Mouse (Mus musculus) A20 (cell line): Measurements from ENCODE around the gene Gpr15.
A peak's percentile ranks its signal among the peaks of the same experiment; 100 is the strongest.

Experiments used
- DNase-seq: peaks from one replicate; pipeline ENCODE4 v3.0.0-alpha.2; 2011; ENCODE audit warnings: low read depth, low spot score

Gpr15 gene

DNA sequence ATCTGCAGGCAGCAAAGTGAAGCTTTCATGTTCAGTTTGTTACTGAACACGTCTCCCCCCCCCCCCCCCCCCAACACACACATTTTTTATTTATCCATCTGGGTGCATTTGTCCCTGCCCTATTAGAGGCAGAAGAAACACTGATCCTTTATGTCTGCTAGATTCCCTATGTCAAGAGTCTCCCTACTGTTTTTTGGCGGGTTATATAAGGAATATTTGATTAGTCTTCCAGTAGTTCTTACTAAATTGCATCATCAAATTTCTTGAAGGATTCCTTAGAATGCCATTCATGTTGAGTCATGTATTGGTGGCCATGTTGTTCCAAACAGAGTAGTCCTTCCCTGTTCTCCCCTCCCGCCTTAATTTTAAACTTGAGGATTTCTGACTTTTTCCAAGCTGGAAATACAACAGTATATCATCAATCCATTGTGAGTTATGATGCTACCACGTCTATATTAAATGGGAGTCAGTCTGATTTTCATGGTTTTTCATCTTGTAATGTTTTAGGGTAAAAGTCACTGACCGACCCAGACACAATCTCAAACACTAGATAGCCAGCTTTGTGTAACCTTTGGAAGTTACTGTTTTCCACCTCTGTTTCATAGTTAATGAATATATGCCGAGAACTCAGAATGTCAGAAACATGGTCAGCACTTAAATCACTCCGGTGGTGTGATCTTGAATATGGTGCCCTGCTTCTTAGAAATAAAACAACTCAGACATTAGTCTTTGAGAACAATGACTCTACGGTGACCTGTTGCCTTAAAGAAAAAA is 47.5 kb downstream of the Gpr15 start:
- DNase-seq = no peak

DNA sequence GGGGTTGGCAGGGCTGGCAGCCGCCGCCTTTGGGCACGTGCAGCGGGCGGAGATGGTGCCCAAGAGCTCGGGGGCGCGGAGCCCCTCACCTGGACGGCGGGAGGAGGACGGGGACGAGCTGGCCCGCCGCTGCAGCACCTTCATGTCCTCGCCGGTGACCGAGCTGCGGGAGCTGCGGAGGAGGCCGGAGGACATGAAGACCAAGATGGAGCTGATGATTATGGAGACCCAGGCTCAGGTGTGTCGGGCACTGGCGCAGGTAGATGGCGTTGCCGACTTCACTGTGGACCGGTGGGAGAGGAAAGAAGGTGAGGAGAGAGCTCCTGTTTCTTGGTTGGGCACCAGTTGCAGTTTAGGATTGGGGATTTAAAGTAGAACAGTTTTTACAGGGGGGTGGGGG is 48.2 kb downstream of the Gpr15 start:
- DNase-seq = peak; percentile 65

DNA sequence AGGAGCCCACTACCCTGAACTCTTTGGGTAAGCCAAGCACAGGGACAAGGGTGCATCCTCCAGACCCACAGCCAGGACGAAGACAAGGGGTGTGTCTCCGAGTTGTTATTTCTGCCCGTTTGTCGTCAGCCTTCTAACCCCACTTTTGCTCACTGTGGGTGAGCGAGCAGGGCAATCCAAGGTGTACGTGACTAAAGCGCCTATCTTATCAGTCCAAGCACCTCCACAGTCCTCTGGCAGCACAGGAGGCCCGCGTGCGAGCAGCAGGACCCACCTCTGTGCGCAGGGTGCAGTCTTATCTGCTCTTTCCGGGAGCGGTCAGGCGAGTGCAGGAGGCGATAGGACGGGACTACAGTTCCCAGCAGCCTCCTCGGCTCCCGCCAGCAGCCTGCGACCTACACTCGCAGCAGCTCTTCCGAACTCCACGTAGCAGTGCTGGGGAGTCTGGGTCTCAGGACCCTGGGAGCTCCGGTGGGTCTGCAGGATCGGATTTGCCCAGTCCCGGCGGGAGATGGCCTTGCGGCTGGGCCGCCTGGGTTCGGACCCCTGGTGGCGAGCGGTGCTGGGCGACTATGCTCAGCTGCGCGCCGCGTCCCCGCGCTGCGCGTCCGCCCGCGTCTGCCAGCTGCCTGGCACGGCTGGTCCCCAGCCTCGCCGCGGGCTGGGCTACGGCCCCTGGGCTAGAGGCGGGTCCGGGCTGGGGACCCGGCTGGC is 48.8 kb downstream of the Gpr15 start, which contains the start of gene Cpox:
Gene Cpox, plus strand, starts transcription at position 376 of the 714 bp plus-strand sequence.
- DNase-seq = peak; percentile 93

DNA sequence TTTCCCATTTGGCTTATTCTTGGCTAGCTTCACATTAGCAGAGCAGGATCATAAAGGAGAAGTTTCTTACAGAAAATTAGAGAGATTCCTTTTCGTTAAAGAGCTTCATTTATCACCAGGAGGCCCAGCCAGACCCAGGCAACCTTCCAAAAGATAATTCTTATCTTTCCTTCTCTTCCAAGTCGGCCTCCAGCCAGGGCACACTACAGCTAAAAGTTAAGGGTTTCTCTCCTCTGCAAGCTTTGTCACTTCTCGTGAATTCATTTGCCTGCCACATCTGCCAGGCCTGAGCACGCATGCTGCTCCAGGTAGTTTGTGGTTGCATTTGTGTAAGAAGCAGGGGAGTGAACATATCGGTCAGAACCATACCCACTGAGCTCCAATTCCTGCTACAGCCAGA is 49.6 kb downstream of the Gpr15 start:
- DNase-seq = no peak

DNA sequence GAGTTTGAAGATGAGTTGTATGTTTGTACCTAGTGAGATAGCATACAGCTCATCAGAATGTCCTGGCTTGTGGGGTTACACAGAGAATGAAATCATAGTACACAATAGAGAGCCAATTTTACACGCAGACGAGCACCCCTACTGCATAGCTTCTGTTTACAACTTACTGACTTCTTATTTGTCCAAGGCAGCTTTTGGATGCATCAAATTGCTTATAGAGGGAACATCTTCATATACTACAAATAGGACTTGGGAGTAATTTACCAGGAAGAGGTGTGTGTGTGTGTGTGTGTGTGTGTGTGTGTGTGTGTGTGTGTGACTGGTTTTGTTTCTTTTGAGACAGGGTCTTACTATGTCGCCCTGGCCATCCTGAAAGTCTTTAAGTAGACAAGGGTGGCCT is 50.3 kb downstream of the Gpr15 start:
- no peak for DNase-seq
